Mouse (Mus musculus) olfactory bulb, adult 2 months (tissue): ENCODE measurements around the gene Usf3. TPM values are rescaled to one million over a fixed set of nuclear protein-coding genes. Genes with fewer than 3 reads are reported as not detected.

Source experiments
- H3K27ac ChIP-seq: fragments of 200-500 bp; 2 replicates; pipeline ENCODE4 v1.5.1; 2012; ENCODE audit warnings: low read depth, low read length; ENCODE audit not compliant: insufficient read depth
- H3K4me1 ChIP-seq: fragments of 200-500 bp; 2 replicates; pipeline ENCODE4 v1.6.1; 2012; ENCODE audit warnings: low read length; ENCODE audit not compliant: control insufficient read depth, insufficient read depth
- H3K4me3 ChIP-seq: fragments of 200-500 bp; 2 replicates; pipeline ENCODE4 v1.5.1; 2012; ENCODE audit warnings: mild to moderate bottlenecking, low read depth, low read length, moderate library complexity; ENCODE audit not compliant: insufficient read depth
- CTCF ChIP-seq: fragments of 200-500 bp; IDR thresholded peaks from 2 replicates; pipeline ENCODE4 v1.5.1; 2012; ENCODE audit warnings: low read depth, mild to moderate bottlenecking, low read length, moderate library complexity; ENCODE audit not compliant: insufficient read depth
- POLR2A ChIP-seq: fragments of 200-500 bp; IDR thresholded peaks from 2 replicates; pipeline ENCODE4 v1.6.1; 2012; ENCODE audit warnings: mild to moderate bottlenecking, low read depth, low read length, moderate library complexity; ENCODE audit not compliant: insufficient read depth
- WGBS: fragments of 180-500 bp; shearing (Covaris S2); methylation state at CpG from one replicate; pipeline ENCODE4 v1.1.7; 2018; 5-methylcytosine and 5-hydroxymethylcytosine counted together
- polyA plus RNA-seq: library from polyadenylated mRNA; stranded (reverse); fragments of >200 nt; gene quantifications from 2 replicates; pipeline ENCODE4 v1.2.4, GENCODE M21; 2012; ENCODE audit warnings: low replicate concordance; ENCODE audit not compliant: missing spikeins, insufficient read depth, insufficient read length

Usf3 gene
- polyA plus RNA-seq, 1 experiment, result not detected

- H3K27ac ChIP-seq, result no peak overlapping the region; the same call in 1 of the 2 replicates
- TF ChIP-seq POLR2A, result no peak
- no peak for TF ChIP-seq CTCF
- 87% methylated on average over 10 of the region's 10 CpGs for WGBS
Observed at GRCm38 (mm10) chr16:44249985-44250384, 76.9 kb downstream of the Usf3 start.

DNA sequence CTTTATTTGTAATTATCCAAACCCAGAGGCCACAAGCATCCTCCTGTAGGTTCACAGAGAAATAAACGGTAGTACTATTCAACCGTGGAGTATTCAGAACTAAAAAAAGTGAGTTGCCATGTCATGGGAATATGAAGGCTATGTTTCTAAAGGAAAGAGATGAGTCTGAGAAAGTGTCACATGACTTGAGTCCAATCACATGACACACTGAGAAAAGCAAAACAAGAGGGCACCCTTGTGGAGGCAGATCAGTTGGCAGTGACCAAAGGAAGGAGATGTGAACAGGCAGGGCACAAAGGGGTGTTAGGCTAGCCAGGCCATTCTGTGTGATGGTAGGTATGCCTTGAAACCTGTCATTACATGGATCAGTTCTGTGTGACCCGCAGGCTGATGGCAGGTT is 79.7 kb downstream of the Usf3 start:
- Histone ChIP-seq H3K27ac (no peak overlapping the region), H3K4me3 (no peak overlapping the region), H3K4me1 (no peaks in the 10 kb centered on the region)
- WGBS, result 91% methylated on average over 3 of the region's 3 CpGs
- no peak for TF ChIP-seq POLR2A
- TF ChIP-seq CTCF, result no peak

More at GRCm38 (mm10) chr16:44249985-44250384, 76.9 kb downstream of the Usf3 start:
- no peaks in the 10 kb centered on the region for H3K4me1 ChIP-seq
- H3K4me3 ChIP-seq, result no peak overlapping the region

GRCm38 (mm10) chr16:44253797-44254634 is 81.0 kb downstream of the Usf3 start:
- Histone ChIP-seq H3K4me3 (no peak overlapping the region), H3K27ac (no peak overlapping the region), H3K4me1 (no peaks in the 10 kb centered on the region)
- no peak for TF ChIP-seq CTCF
- TF ChIP-seq POLR2A, result no peak
- 82% methylated on average over 7 of the region's 7 CpGs for WGBS

DNA sequence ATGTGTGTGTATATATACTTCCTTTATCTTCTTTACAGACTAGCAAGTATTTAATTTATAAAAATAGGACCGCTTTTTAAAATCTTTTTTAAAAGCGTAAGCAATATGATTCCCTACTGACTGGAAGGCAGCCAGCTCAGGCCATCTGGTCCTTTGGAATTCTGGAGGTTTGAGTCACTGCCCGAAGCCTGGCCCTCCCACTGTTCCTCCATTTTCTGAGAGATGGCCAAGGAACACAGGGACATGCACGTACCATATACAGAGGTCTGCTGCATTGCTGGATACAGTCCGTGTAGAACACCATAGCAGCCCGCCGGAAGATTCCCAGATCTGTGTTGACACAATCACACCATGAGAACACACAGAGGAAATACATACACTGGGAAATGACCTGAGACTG is 81.7 kb downstream of the Usf3 start:
- no peak overlapping the region for H3K4me3 ChIP-seq
- TF ChIP-seq POLR2A, result no peak
- TF ChIP-seq CTCF, result no peak
- no peak overlapping the region for H3K27ac ChIP-seq
- WGBS, result 74% methylated on average over 7 of the region's 7 CpGs
- no peaks in the 10 kb centered on the region for H3K4me1 ChIP-seq

- no peaks in the 10 kb centered on the region for H3K4me1 ChIP-seq
- no peak overlapping the region for H3K27ac ChIP-seq
- no peak overlapping the region for H3K4me3 ChIP-seq
- TF ChIP-seq CTCF (no peak), POLR2A (no peak)
- WGBS, result 94% methylated on average over 3 of the region's 3 CpGs
Observed at GRCm38 (mm10) chr16:44257476-44257875, 84.4 kb downstream of the Usf3 start.

DNA sequence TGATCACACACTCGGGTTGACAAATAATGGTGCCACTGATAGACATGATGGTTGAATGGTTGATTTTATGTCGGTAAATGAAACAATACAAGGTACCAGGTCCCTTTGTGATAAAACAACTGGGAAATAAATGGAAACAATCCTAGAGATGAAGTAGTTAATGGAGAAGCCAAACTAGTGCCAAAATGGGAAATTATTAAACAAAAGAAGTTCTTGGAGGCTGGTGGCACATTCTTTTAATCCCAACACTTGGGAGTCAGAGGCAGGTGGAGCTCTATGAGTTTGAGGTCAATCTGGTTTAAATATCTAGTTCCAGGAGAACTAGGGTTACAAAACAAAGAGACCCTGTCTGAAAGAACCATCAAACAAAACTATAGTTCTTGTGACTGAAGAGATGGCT is 91.9 kb downstream of the Usf3 start:
- WGBS, result 47% methylated on average over 2 of the region's 2 CpGs
- Histone ChIP-seq H3K4me3 (no peak overlapping the region), H3K4me1 (no peaks in the 10 kb centered on the region), H3K27ac (no peak overlapping the region)
- TF ChIP-seq CTCF (no peak), POLR2A (no peak)

DNA sequence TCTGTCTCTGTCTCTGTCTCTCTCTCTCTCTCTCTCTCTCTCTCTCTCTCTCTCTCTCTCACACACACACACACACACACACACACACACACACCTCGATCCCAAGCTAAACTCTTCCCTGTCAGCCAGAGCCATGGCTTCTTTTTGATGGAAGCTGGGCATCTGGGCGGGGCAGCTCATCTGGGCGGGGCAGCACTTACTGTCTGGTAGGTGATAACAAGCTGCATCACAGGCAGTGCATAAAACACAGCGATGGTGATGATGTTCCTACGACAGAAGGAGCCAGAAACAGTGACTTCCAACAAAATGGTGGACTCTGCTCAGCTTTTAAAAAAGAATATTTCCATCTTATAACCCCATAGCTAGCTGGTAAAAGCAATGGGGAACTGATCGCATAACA is 92.5 kb downstream of the Usf3 start:
- TF ChIP-seq CTCF (no peak), POLR2A (no peak)
- Histone ChIP-seq H3K4me1 (no peaks in the 10 kb centered on the region), H3K4me3 (no peak overlapping the region), H3K27ac (no peak overlapping the region)
- WGBS, result 91% methylated on average over 6 of the region's 6 CpGs

- WGBS, result 82% methylated on average over 7 of the region's 7 CpGs
- H3K4me3 ChIP-seq, result no peak overlapping the region
- H3K27ac ChIP-seq, result no peak overlapping the region
- H3K4me1 ChIP-seq, result no peaks in the 10 kb centered on the region
- TF ChIP-seq CTCF (no peak), POLR2A (no peak)
Observed at GRCm38 (mm10) chr16:44268541-44269215, 95.6 kb downstream of the Usf3 start.

- no peak overlapping the region for H3K4me3 ChIP-seq
- no peak overlapping the region for H3K27ac ChIP-seq
- 66% methylated on average over 6 of the region's 6 CpGs for WGBS
- no peaks in the 10 kb centered on the region for H3K4me1 ChIP-seq
- no peak for TF ChIP-seq POLR2A
- TF ChIP-seq CTCF, result no peak
Observed at GRCm38 (mm10) chr16:44269578-44269977, 96.5 kb downstream of the Usf3 start.

GRCm38 (mm10) chr16:44270606-44271005 is 97.6 kb downstream of the Usf3 start:
- TF ChIP-seq POLR2A (no peak), CTCF (no peak)
- H3K27ac ChIP-seq, result no peak overlapping the region
- 67% methylated on average over 5 of the region's 5 CpGs for WGBS

More at GRCm38 (mm10) chr16:44270606-44271005, 97.6 kb downstream of the Usf3 start:
- H3K4me3 ChIP-seq, result no peak overlapping the region
- H3K4me1 ChIP-seq, result no peaks in the 10 kb centered on the region
